In genomic region chr1:180367045-180367619, GRCm38 (mm10) we compare ENCODE assay signal across 10 mouse cellular contexts. TPM values are rescaled to one million over a fixed set of nuclear protein-coding genes. Genes with fewer than 3 reads are reported as not detected.
A peak's percentile ranks its signal among the peaks of the same experiment; 100 is the strongest.
DNase-seq lines count a peak whose midpoint lies in the region; ATAC-seq and TF ChIP-seq lines count a peak whose summit lies in the region.
"Had no signal": no experiment of that assay in that cellular context is flagged by ENCODE, and none has a peak within 500 bp of the region (broad histone marks: within the 10 kb centered on the region; RNA-seq: fewer than 3 reads in every experiment).

No protein-coding gene starts in this region.

- 70% methylated on average over 3 of the region's 3 CpGs for WGBS in heart, embryonic 16.5 days
- WGBS in heart, embryonic 12.5 days: 63% methylated on average over 3 of the region's 3 CpGs
- WGBS in lung, embryonic 14.5 days: 61% methylated on average over 3 of the region's 3 CpGs

- H3K9ac ChIP-seq in heart, embryonic 16.5 days (ENCODE audit: low read length): no peak overlapping the region
- H3K9ac ChIP-seq in heart, embryonic 12.5 days: no peak overlapping the region
- no peak overlapping the region for H3K9ac ChIP-seq in lung, embryonic 14.5 days
- H3K9ac ChIP-seq: limb, embryonic 15.5 days had no signal

- peaks cover 47% of the 10 kb centered on the region for H3K4me1 ChIP-seq in heart, embryonic 16.5 days (ENCODE audit: control insufficient read depth, insufficient read depth, low read length)
- peaks cover 77% of the 10 kb centered on the region for H3K4me1 ChIP-seq in heart, embryonic 12.5 days (replicated peaks)
- peaks cover 17% of the 10 kb centered on the region; the same call in 1 of the 2 replicates for H3K4me1 ChIP-seq in lung, embryonic 14.5 days (ENCODE audit: insufficient read depth)
- H3K4me1 ChIP-seq in brown adipose tissue, adult 24 weeks (ENCODE audit: control insufficient read depth, insufficient read depth, insufficient read length, low read length): peaks cover 64% of the 10 kb centered on the region

- peak overlapping the region; percentile 61; the same call in 1 of the 2 replicates for H3K27ac ChIP-seq in heart, embryonic 16.5 days (ENCODE audit: low read length)
- no peak overlapping the region for H3K27ac ChIP-seq in heart, embryonic 12.5 days (ENCODE audit: poor library complexity, severe bottlenecking)
- peak overlapping the region; percentile 37 for H3K27ac ChIP-seq in lung, embryonic 14.5 days (ENCODE audit: low read depth)
- peak overlapping the region; percentile 49 for H3K27ac ChIP-seq in brown adipose tissue, adult 24 weeks (replicated peaks; ENCODE audit: low read depth, low read length)
- H3K27ac ChIP-seq: limb, embryonic 15.5 days had no signal

- no peaks in the 10 kb centered on the region for H3K9me3 ChIP-seq in heart, embryonic 16.5 days (replicated peaks; ENCODE audit: control insufficient read depth, low read length)
- H3K9me3 ChIP-seq in heart, embryonic 12.5 days (replicated peaks): no peaks in the 10 kb centered on the region
- H3K9me3 ChIP-seq in lung, embryonic 14.5 days (ENCODE audit: low read depth, low read length): no peaks in the 10 kb centered on the region
- H3K9me3 ChIP-seq: G1E; limb, embryonic 15.5 days had no signal

- TF ChIP-seq CTCF in lung, embryonic 14.5 days (IDR thresholded peaks at IDR 0.05; ENCODE audit: low read depth): no peak

- no peak overlapping the region for H3K4me3 ChIP-seq in heart, embryonic 16.5 days (ENCODE audit: low read length)
- H3K4me3 ChIP-seq in heart, embryonic 12.5 days: no peak overlapping the region
- H3K4me3 ChIP-seq in lung, embryonic 14.5 days (ENCODE audit: low read depth, low read length): no peak overlapping the region
- H3K4me3 ChIP-seq in brown adipose tissue, adult 24 weeks (ENCODE audit: insufficient read depth, low read depth, low read length): no peak overlapping the region
- H3K4me3 ChIP-seq: limb, embryonic 15.5 days had no signal

- no peaks in the 10 kb centered on the region for H3K36me3 ChIP-seq in heart, embryonic 16.5 days (ENCODE audit: control insufficient read depth, insufficient read depth)
- H3K36me3 ChIP-seq in heart, embryonic 12.5 days: no peaks in the 10 kb centered on the region
- no peaks in the 10 kb centered on the region for H3K36me3 ChIP-seq in lung, embryonic 14.5 days (ENCODE audit: insufficient read depth)
- H3K36me3 ChIP-seq: limb, embryonic 15.5 days had no signal

- no peak for DNase-seq in lung, embryonic 14.5 days
- no peak for DNase-seq in lung, postnatal 4 days
- peak; percentile 56 to 60 for DNase-seq in cerebellum, postnatal 10 days
- no peak for DNase-seq in right cerebral cortex, postnatal 36 days (ENCODE audit: low spot score in 2 of 2)
- DNase-seq: right cerebral cortex, adult 18-20 months had no signal

- ATAC-seq in heart, embryonic 16.5 days (replicated peaks; ENCODE audit: extremely low read depth, insufficient read depth, low FRiP score): no peak
- no peak for ATAC-seq in heart, embryonic 12.5 days (ENCODE audit: insufficient number of reproducible peaks, low FRiP score)
- no peak for ATAC-seq in lung, embryonic 14.5 days (ENCODE audit: insufficient read depth)

- H3K4me2 ChIP-seq in heart, embryonic 16.5 days (ENCODE audit: low read depth, low read length): no peak overlapping the region
- no peak overlapping the region for H3K4me2 ChIP-seq in heart, embryonic 12.5 days
- no peak overlapping the region for H3K4me2 ChIP-seq in lung, embryonic 14.5 days

- no peaks in the 10 kb centered on the region for H3K27me3 ChIP-seq in heart, embryonic 16.5 days (ENCODE audit: control insufficient read depth, insufficient read depth, low read length)
- H3K27me3 ChIP-seq in heart, embryonic 12.5 days (replicated peaks): no peaks in the 10 kb centered on the region; the same call in none of the 2 replicates
- H3K27me3 ChIP-seq in lung, embryonic 14.5 days (ENCODE audit: insufficient read depth, low read length): no peaks in the 10 kb centered on the region
- H3K27me3 ChIP-seq: limb, embryonic 15.5 days had no signal

RNA-seq across cellular contexts. Expression of gene Itpkb, which starts 36.8 kb away (rescaled TPM):
- 7.3 and 8.7 TPM in 2 replicates for polyA plus RNA-seq in heart, embryonic 16.5 days (2015; fragmentation: Nextera tagmentation; extraction: Ambion mirVana)
- polyA plus RNA-seq in heart, embryonic 12.5 days (2016; fragmentation: Nextera tagmentation; extraction: Ambion mirVana): 7.2 and 9.1 TPM in 2 replicates
- polyA plus RNA-seq in lung, embryonic 14.5 days (2014; fragmentation: Nextera tagmentation; extraction: Ambion mirVana): 8.1 and 9.0 TPM in 2 replicates
- 15.8 and 21.6 TPM in 2 replicates for polyA plus RNA-seq in brown adipose tissue, adult 24 weeks (2012; ENCODE audit: insufficient read depth, insufficient read length, missing spikeins)

Comparison
In these comparisons a context has a peak if more than half of its experiments do, and no peak if none do; other contexts are left out.
1. DNase-seq: peak in cerebellum, postnatal 10 days (2 of 2); none in lung, embryonic 14.5 days (single experiment), lung, postnatal 4 days (0 of 2) and right cerebral cortex, postnatal 36 days (0 of 2).